Mouse (Mus musculus) cerebellum, adult 2 months (tissue): Measurements from ENCODE around the gene Tpcn1.

Source experiments
- CTCF ChIP-seq: fragments of 200-500 bp; IDR thresholded peaks from 2 replicates; pipeline ENCODE4 v1.5.1; 2011; ENCODE audit warnings: low read depth, mild to moderate bottlenecking, control low read depth, low read length, moderate library complexity, borderline replicate concordance; ENCODE audit not compliant: insufficient read depth
- POLR2A ChIP-seq: fragments of 200-500 bp; IDR thresholded peaks from 2 replicates; pipeline ENCODE4 v1.6.1; 2011; ENCODE audit warnings: low read length, control low read depth, borderline replicate concordance; ENCODE audit not compliant: insufficient read depth

DNA sequence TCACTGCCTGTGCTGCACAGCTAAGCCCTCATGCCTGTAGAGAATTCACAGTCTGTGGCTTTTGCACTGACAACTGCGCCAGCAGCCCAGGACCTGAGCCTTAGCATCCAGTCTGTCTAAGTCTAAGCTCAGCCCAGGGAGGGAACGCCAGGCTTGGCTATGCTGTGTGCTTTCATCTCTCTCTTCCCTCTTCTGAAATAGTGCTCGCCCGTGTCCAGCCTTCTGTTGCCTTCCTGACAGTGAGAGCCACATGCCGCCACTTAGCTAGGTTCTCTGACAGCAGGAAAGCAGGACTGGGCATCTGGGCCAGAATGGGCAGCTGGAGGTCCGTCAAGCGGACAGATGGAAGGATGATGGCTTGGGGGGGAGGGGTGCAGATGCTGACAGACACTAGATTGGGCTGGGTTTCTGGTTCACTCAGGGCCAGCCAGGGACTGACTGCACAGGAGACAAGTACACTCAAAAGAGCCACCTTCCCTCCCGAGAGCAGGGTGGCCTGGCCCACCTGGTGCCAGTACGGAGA lies 94.5 kb downstream of the Tpcn1 start:
- no peak for TF ChIP-seq CTCF
- no peak for TF ChIP-seq POLR2A
